Mouse (Mus musculus) layer of hippocampus, adult 8-10 months (tissue): ENCODE results near the gene Mrap2. TPM values are rescaled to one million over a fixed set of nuclear protein-coding genes. Genes with fewer than 3 reads are reported as not detected.
A peak's percentile ranks its signal among the peaks of the same experiment; 100 is the strongest.
"Not testable (repeated sequence)": the region's sequence is repeated elsewhere in the genome, so short reads cannot be mapped to it uniquely, and the experiment has no call there.

Source experiments
- DNase-seq, 2 experiments: peaks; one replicate each; pipeline ENCODE4 v3.0.0; 2022; ENCODE audit warnings: low spot score in 2 of 2
- total RNA-seq, 4 experiments: library from RNA; stranded (reverse); gene quantifications; 2 replicates each; pipeline ENCODE4 v1.2.4; 2022

The Mrap2 gene
- 1 to 10 TPM; 3.3 to 5.7 (median 4.9) TPM for total RNA-seq

GRCm38 (mm10) chr9:87144106-87144505, at the start of gene Mrap2:
Gene Mrap2, plus strand, starts transcription at chr9:87144306.
- peak; percentile 36 to 59 for DNase-seq

DNA sequence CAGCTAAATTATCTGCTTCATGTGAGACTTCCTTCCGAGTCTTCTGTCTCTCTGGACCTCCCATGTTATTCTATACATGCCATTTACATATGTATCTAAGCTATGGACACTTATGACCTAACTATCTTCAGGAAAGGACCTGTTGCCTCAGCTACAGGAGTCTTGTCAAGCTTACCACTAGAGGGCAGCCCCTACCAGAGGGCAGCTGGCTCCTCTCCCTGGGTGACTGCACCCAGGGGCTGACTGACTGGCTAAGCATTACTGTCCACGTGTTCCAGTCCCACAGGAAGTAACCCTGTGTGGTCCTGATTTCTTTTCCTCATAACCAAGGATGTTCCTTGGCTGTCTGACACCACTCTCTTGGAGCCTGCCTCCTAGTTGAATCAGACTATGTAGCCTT, 46.1 kb upstream of the Mrap2 start:
- peak in 1 of 2 experiments; percentile 21 for DNase-seq

GRCm38 (mm10) chr9:87115019-87115418, 29.1 kb upstream of the Mrap2 start:
- no peak for DNase-seq

- DNase-seq, result peak in 1 of 2 experiments; percentile 8
Observed at GRCm38 (mm10) chr9:87115456-87115931, 28.6 kb upstream of the Mrap2 start.

DNA sequence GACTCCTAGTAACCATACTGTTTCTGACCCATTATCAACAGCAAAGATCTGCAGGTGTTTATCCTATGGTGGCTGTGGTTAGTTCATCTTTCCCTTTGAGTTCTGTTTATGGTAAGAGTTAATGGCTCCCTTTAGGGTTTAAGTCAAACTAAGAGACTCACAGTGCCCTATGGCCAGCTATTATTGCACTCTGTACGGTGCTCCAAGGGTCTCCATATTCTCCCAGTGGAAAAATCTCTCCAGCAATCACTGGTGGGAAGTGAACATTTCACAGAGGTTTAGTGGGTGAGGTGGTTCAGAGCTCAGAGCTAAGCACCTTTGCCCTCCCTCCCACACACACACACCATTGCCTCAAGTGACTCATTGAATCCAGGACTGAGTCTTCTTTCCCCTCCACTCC, 28.1 kb upstream of the Mrap2 start:
- no peak for DNase-seq

DNA sequence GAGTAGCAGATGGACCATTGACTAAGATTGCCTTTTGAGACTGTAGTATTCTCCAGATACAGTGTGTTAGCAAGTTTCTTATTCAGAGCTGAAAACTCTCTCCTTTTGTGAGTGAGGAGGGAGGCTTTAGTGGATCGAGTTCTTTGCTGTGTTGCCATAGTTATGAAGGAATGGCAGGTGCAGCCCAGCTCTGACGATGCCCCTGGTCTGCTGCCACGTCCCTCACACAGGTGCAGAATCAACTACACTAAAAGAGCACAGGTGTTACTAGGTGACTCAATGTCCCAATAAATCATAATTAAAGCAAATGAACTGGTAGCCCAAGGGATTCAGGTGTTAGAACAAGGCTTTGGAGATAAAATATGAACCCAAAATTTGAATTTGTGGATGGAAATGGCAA, 25.1 kb upstream of the Mrap2 start:
- no peak for DNase-seq

DNA sequence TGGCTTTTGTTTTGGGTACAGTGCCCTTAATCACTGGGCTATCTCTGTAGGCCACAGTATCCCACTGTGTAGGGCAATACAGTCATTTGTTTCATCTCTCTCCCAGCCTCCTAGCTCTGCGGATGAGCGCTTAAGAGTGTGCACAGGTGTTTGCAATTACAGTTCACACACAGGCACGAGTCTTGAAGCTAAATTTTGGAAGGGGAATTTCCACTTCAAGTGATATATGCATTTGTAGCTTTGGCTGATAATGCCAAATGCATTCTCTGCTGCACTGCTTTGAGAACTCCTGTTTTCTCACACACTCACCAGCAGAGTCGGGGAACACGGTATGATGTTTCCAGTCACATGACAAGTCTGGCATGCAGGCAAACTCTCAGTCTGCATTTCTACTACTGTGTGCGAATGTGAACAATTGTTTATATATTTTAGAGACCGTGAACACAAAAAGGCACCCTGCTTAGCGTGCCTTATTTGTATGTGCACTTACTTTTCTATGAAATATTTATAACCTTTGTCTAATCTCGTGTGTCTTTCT, 22.1 kb upstream of the Mrap2 start:
- DNase-seq, result no peak

- not testable (repeated sequence) for DNase-seq
Observed at GRCm38 (mm10) chr9:87127046-87127445, 17.1 kb upstream of the Mrap2 start.

- no peak for DNase-seq
Observed at GRCm38 (mm10) chr9:87135765-87136558, 8.1 kb upstream of the Mrap2 start.

- DNase-seq, result no peak
Observed at GRCm38 (mm10) chr9:87143076-87143475, 1.0 kb upstream of the Mrap2 start.

GRCm38 (mm10) chr9:87144532-87144931, 426 bp downstream of the Mrap2 start:
- no peak for DNase-seq

DNA sequence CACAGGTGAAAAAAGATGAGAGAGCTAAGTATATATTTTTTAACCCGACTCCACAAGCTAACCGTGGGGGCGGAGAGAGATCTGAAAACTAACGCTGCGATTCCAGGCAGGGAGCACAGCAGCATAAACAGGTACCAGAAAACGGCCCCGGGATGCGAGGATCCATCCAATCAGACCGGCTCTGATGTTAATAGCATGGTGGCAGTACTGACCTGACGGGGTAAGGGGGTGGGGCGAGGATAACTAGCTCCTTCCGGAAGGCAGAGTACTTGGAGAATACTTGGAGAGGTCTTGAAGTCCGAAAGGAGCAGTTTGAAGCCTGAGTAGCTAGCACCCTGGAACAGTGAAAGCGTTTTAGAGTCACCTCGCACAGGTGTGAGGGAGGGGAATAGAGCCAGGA, 1.1 kb downstream of the Mrap2 start:
- no peak for DNase-seq

DNA sequence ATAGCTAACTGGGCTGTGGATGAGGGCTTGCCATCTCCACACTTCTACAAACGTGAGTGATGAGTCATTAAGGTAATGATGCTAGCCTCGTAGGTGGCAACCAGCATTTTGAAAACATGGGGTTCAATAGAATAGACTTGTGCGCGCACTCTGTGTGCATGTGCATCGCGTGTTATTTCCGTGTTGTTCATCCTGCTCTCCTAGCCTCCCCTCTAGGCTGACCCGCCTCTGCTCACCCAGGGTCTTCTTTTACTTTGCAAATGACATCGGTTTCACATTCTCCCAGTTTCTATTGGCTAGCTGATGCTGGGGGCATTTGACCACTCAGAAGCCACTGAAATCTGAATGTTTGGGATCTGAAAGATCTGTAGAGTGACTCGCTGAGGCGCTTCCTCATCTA, 1.6 kb downstream of the Mrap2 start:
- DNase-seq, result no peak

GRCm38 (mm10) chr9:87146400-87146799, 2.3 kb downstream of the Mrap2 start:
- no peak for DNase-seq

GRCm38 (mm10) chr9:87147927-87148326, 3.8 kb downstream of the Mrap2 start:
- no peak for DNase-seq

DNA sequence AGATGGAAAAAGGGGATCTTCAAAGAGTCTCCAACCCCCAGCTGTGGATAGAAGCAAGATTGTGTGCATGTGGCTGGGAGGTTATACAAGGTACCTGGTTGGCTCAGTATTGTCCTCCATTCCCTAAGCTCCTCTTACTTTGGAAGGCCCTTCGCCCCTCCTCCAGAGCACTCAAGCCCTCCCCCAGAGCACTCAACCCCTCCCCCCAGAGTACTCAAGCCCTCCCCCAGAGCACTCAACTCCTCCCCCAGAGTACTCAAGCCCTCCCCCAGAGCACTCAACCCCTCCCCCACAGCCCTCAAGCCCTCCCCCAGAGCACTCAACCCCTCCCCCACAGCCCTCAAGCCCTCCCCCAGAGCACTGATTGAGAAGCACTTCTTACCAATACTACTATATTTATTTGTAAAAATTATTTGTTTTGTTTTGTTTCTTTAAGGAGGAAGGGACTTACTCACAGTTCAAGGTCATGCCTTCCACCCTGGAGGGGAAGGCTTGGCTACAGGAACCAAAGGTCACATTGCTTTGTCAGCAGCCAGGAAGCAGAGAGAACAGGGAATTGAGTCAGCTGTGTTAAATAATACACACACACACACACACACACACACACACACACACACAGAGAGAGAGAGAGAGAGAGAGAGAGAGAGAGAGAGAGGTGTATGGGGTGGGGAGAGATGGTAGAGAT, 8.7 kb downstream of the Mrap2 start:
- DNase-seq, result no peak

DNA sequence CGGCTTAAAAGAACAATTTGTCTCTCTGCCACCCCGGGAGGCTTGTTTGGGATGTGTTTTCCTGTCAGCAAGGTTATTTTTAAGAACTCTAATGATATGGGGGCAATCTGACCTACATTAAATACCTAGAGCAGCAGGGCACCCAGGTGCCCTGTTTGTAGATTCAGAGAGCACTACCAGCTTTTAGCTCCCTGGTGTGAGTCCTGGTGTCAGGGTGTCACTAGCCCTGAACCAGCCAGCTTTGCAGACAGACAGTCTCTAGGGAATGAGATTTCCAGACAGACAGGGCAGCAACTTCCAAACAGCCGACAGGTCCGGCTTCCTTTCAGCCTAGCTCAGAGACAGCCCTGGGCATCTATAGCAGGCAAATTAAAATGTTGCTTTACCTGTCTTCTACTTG, 18.5 kb downstream of the Mrap2 start:
- no peak for DNase-seq

DNA sequence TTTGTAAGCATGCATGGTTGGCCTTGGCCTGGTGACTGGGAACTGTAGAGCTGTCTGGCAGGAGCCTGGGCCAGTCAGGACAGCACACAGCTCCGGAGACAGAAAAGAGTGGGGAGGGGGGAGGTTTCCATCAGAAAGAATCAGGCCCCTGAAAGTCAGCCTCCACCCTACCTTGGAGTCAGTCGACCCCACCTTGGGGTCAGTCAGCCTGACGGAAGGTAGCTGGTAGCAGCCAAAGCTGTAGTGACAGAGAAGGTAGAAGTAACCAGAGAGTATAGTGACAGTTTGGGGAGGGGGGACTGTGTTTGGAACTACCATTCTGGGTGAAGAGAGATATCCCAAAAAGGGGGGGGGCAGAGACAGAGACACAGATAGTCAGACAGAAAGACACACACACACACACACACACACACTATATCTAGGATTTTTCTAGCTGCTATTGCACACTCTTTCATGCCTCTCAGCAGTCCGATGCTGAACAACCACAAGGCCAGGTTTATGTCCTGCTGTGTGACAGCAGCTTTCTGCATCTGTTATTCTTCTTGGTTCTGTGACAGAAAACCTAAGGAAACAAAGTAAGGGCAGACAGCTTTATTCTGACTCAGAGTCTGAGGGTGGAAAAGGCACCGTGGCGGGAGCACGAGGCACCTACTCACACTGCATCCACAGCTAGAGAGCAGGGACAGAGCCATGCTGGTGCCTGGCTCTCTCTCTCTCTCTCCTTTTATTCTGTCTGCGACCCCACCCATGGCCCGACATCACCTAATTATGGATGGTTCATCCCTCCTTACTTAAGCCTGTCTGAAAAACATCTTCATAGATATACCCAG, 23.1 kb downstream of the Mrap2 start:
- no peak for DNase-seq

DNA sequence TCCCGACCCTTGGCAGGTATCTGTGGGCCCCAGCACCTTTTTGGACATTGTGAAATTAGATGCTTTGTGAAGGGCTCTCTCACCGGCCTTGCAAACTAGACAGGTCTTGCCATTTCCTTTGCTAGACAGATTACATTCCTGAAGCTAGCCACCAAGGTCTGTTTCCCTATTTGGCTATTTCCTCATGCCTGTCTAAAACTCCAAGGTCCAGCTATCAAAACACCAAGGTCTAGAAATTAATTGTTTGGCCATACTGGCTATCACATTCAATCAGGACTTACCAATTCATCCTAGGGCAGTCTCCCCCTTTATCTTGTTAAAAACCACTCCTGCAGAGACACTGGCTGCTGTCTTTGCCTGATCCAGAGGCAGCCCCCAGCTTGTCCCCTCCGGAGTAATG, 23.9 kb downstream of the Mrap2 start:
- no peak for DNase-seq

DNA sequence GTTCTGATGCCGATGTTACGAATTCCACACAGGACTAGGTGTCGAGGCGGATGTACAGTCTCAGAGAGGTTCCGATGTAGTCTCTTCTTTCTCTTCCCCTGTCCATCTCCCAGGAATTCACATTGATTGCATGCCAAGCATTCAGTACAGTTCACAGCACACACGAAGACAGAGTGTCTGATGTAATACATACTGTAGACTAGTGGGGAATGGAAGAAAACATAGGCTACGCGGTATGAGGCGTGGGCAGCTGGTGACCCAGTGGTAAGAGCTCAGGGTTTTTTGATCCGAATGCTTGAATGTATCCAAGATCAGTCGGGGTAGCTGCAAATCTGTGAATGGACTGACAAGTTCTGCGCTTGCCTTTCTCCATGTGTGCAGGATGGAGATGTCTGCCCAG, 25.0 kb downstream of the Mrap2 start:
- DNase-seq, result no peak

GRCm38 (mm10) chr9:87170891-87171290, 26.8 kb downstream of the Mrap2 start:
- no peak for DNase-seq

GRCm38 (mm10) chr9:87171517-87171916, 27.4 kb downstream of the Mrap2 start:
- no peak for DNase-seq
